Mouse (Mus musculus): ENCODE measurements around the gene Hao1. TPM values are rescaled to one million over a fixed set of nuclear protein-coding genes. Genes with fewer than 3 reads are reported as not detected.

The Hao1 gene
- polyA plus RNA-seq (2012; rRNA removed), result 0.04 TPM in 1 of 2 replicates, not detected in the other

DNA sequence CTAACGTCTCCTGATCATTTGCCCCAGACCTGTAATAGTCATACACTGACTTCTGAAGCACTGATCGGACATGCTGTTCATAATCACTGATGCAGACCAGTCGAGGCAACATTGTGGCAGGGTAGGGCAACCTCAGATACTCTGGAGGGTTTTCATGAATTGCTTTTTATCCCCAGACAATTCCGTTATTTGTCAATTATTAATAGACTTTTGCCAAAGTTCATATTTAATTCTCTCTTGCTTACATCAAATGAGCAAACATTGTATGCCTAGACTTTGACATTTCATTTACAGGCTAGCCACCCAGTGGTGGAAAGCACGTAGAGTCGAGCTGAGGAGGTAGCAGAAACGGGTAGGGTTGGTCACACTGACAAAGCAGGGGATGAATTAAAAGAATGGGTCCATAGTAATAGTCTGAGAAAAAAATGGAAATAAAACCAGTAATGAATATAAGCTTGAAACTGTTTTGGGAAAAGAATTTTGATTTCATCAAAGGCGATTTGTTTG, at the start of gene Hao1:
Hao1 (minus strand) TSS at position 148 of the 507 bp plus-strand sequence.
- DNase-seq (ENCODE audit: low read depth), result no peak
- TF ChIP-seq CTCF (IDR thresholded peaks at IDR 0.05; ENCODE audit: borderline replicate concordance, extremely low read depth, insufficient read depth, insufficient read length) (no peak), POLR2A (IDR thresholded peaks at IDR 0.05; ENCODE audit: borderline replicate concordance, extremely low read depth, insufficient read depth, insufficient read length, poor library complexity, severe bottlenecking) (no peak)

- no peak for DNase-seq (ENCODE audit: low read depth)
- no peak for TF ChIP-seq POLR2A (IDR thresholded peaks at IDR 0.05; ENCODE audit: borderline replicate concordance, extremely low read depth, insufficient read depth, insufficient read length, poor library complexity, severe bottlenecking)
- no peak for TF ChIP-seq CTCF (IDR thresholded peaks at IDR 0.05; ENCODE audit: borderline replicate concordance, extremely low read depth, insufficient read depth, insufficient read length)
Measured at GRCm38 (mm10) chr2:134591081-134591694, 37.0 kb upstream of the Hao1 start.

GRCm38 (mm10) chr2:134585243-134585642, 31.1 kb upstream of the Hao1 start:
- TF ChIP-seq CTCF (IDR thresholded peaks at IDR 0.05; ENCODE audit: borderline replicate concordance, extremely low read depth, insufficient read depth, insufficient read length), result no peak
- DNase-seq (ENCODE audit: low read depth), result peak; percentile 67

- no peak for DNase-seq (ENCODE audit: low read depth)
- TF ChIP-seq CTCF (IDR thresholded peaks at IDR 0.05; ENCODE audit: borderline replicate concordance, extremely low read depth, insufficient read depth, insufficient read length) (no peak), POLR2A (IDR thresholded peaks at IDR 0.05; ENCODE audit: borderline replicate concordance, extremely low read depth, insufficient read depth, insufficient read length, poor library complexity, severe bottlenecking) (no peak)
Measured at GRCm38 (mm10) chr2:134559422-134559821, 5.3 kb upstream of the Hao1 start.

DNA sequence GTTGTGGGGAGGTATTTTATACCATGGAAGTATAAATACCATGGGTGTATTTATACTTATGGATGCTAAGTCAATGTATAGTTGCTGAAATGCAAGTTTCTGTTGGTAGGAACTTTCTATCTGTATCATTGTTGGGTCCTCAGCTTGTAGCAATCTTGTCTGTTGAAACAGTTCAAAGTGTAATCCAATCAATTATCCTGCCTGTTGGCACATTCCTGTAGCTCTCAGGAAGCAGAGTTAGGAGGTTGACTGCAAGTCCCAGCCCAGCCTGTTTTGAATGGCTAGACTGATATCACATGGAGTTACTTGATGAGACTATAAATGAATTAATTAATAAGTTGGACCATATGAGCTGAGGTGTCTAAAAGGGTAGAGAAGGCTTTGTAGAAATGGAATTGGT, 1.8 kb downstream of the Hao1 start:
- DNase-seq (ENCODE audit: low read depth), result no peak
- TF ChIP-seq POLR2A (IDR thresholded peaks at IDR 0.05; ENCODE audit: borderline replicate concordance, extremely low read depth, insufficient read depth, insufficient read length, poor library complexity, severe bottlenecking) (no peak), CTCF (IDR thresholded peaks at IDR 0.05; ENCODE audit: borderline replicate concordance, extremely low read depth, insufficient read depth, insufficient read length) (no peak)

DNA sequence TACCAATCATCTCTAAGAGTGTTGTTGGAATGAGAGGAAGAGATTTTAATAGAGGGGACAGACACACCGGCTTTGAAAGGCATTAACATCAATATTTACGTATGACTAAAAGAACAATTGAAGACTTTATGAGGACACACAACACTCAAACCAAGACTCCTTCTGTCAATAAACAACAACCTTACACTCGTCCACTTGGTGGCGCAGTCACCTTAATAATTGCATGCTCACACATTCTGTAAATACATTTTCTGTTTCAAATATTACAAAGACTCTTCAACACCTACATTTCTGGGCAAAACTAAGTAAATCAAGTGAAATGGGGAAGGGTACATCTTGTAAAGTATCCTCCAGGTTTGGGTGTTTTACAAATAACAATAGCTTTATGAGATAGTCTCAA, 4.4 kb downstream of the Hao1 start:
- no peak for TF ChIP-seq POLR2A (IDR thresholded peaks at IDR 0.05; ENCODE audit: borderline replicate concordance, extremely low read depth, insufficient read depth, insufficient read length, poor library complexity, severe bottlenecking)
- TF ChIP-seq CTCF (IDR thresholded peaks at IDR 0.05; ENCODE audit: borderline replicate concordance, extremely low read depth, insufficient read depth, insufficient read length), result peak; percentile 54; the same call in 1 of the 2 replicates
- DNase-seq (ENCODE audit: low read depth), result peak; percentile 81

GRCm38 (mm10) chr2:134545116-134545515, 9.1 kb downstream of the Hao1 start:
- TF ChIP-seq POLR2A (IDR thresholded peaks at IDR 0.05; ENCODE audit: borderline replicate concordance, extremely low read depth, insufficient read depth, insufficient read length, poor library complexity, severe bottlenecking), result no peak
- no peak for TF ChIP-seq CTCF (IDR thresholded peaks at IDR 0.05; ENCODE audit: borderline replicate concordance, extremely low read depth, insufficient read depth, insufficient read length)
- peak; percentile 4 for DNase-seq (ENCODE audit: low read depth)

DNA sequence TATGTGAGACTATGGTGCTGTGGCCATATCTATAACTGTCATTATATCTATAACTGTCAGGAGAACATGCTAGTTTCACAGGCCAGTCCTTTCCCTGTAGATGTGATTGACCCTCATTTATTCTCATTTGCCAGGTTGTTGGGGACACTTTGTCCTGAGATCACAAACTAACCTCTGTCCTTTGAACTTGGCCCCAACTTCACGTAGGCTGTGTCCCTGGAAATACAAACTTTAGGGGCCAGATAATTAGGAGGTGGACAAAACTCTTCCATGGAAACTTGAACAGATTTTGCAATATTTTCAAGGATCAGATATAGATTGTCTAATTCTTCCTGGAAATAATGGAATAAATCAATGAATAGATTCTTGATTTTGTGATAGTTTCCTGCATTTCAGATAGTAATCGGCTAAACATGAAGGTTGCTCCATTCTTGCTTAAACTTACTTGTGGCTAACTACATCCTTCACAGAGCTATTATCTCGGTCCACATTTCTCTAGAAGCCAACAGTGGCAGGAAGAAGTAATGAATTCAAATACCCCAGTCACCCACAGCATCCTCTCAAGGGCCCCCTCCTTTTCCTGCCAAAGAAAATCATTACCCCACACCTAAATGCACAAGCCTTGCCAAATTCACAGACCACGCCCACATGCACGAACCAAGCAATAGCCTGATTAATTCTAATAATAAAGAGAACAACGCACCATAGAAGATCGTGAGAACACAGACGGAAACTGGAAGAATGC, 9.7 kb downstream of the Hao1 start:
- TF ChIP-seq POLR2A (IDR thresholded peaks at IDR 0.05; ENCODE audit: borderline replicate concordance, extremely low read depth, insufficient read depth, insufficient read length, poor library complexity, severe bottlenecking) (no peak), CTCF (IDR thresholded peaks at IDR 0.05; ENCODE audit: borderline replicate concordance, extremely low read depth, insufficient read depth, insufficient read length) (no peak)
- peak; percentile 27 for DNase-seq (ENCODE audit: low read depth)

DNA sequence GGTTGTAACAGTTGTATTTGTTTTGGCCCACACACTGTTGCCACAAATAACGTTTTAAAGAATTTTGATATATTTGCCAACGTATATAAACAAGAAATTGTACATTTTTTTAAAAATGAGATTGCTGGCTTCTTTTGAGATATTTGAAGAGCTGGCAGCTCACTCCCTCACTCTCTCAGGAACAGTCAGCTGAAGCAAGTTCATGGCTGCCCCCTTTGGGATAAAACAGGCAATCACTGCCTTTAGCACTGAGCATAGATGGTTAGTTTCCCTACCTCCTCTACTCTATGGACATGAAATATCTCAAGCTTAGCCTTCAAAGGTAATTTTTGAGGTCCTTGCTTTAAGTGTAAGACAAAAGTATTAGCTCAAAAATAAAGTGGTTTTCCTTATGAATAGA, 10.7 kb downstream of the Hao1 start:
- TF ChIP-seq CTCF (IDR thresholded peaks at IDR 0.05; ENCODE audit: borderline replicate concordance, extremely low read depth, insufficient read depth, insufficient read length) (peak; percentile 34; the same call in 1 of the 2 replicates), POLR2A (IDR thresholded peaks at IDR 0.05; ENCODE audit: borderline replicate concordance, extremely low read depth, insufficient read depth, insufficient read length, poor library complexity, severe bottlenecking) (no peak)
- peak; percentile 31 for DNase-seq (ENCODE audit: low read depth)

- TF ChIP-seq CTCF (IDR thresholded peaks at IDR 0.05; ENCODE audit: borderline replicate concordance, extremely low read depth, insufficient read depth, insufficient read length) (no peak), POLR2A (IDR thresholded peaks at IDR 0.05; ENCODE audit: borderline replicate concordance, extremely low read depth, insufficient read depth, insufficient read length, poor library complexity, severe bottlenecking) (no peak)
- DNase-seq (ENCODE audit: low read depth), result peak; percentile 35
Measured at GRCm38 (mm10) chr2:134541019-134541418, 13.1 kb downstream of the Hao1 start.

DNA sequence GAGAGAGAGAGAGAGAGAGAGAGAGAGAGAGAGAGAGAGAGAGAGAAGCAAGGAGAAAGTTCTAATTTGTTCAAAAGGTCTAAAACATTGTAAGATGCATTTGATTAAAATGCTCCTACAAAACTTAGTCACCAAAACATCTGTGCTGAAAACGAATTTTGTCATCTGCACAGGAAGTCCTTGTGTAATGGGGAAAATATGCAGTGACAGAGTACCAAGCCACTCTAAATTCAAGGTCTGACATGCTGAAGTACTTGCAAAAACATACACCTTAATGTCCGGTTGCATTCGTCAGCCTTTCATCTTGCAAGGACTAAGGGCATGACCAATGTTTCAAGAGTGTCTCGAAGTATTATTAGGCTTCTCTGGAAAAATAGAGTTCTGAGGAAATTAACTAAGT, 15.7 kb downstream of the Hao1 start:
- no peak for DNase-seq (ENCODE audit: low read depth)
- TF ChIP-seq CTCF (IDR thresholded peaks at IDR 0.05; ENCODE audit: borderline replicate concordance, extremely low read depth, insufficient read depth, insufficient read length), result no peak
- TF ChIP-seq POLR2A (IDR thresholded peaks at IDR 0.05; ENCODE audit: borderline replicate concordance, extremely low read depth, insufficient read depth, insufficient read length, poor library complexity, severe bottlenecking), result no peak

All from brain, embryonic 14.5 days (tissue).